Mouse (Mus musculus) liver, adult 2 months (tissue): ENCODE measurements around the gene Gm1043.

Experiments used
- CTCF ChIP-seq: fragments of 200-500 bp; IDR thresholded peaks from 2 replicates; pipeline ENCODE4 v1.5.1; 2011; ENCODE audit warnings: low read depth, low read length, control low read depth
- POLR2A ChIP-seq: fragments of 200-500 bp; IDR thresholded peaks from 2 replicates; pipeline ENCODE4 v1.6.1; 2011; ENCODE audit warnings: low read length, control low read depth; ENCODE audit not compliant: insufficient read depth; ENCODE audit errors: extremely low read depth

- TF ChIP-seq CTCF (no peak), POLR2A (no peak)
Measured at GRCm38 (mm10) chr5:37256823-37257222, 171.7 kb downstream of the Gm1043 start.
